9 mouse cellular contexts compared by ENCODE assay signal in the genomic region with DNA sequence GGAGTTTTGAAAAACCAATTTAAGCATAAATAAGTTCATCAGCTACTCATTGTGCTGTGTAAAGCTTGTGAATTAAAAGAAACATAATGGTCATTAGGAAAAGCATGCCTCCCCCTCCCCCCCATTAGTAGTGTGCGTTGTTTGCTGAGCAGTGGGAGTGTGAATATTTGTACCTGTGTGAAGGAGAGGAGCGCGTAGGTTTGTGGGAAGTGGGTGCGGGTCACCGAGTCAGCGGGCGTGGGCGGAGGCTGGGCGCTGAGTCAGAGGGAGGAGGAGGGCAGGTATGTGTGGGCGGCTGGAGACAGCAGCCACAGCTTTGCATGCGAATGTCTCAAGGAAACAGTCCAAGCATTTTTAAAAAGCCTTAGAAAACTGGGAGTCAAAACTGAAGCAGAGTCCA. TPM values are rescaled to one million over a fixed set of nuclear protein-coding genes. Genes with fewer than 3 reads are reported as not detected.
DNase-seq lines count a peak whose midpoint lies in the region; ATAC-seq and TF ChIP-seq lines count a peak whose summit lies in the region.
"Had no signal": no experiment of that assay in that cellular context is flagged by ENCODE, and none has a peak within 500 bp of the region (broad histone marks: within the 10 kb centered on the region; RNA-seq: fewer than 3 reads in every experiment).

No protein-coding gene starts in this region.

- 34% methylated on average over 11 of the region's 11 CpGs for WGBS in heart, embryonic 14.5 days
- WGBS in kidney, postnatal 0 days = 17% methylated on average over 11 of the region's 11 CpGs

- no peak for TF ChIP-seq CTCF in kidney, postnatal 0 days (IDR thresholded peaks at IDR 0.05; ENCODE audit: low read depth)

- peak overlapping the region; percentile 54 for H3K4me2 ChIP-seq in heart, embryonic 14.5 days (ENCODE audit: low read length)
- peak overlapping the region; percentile 45 for H3K4me2 ChIP-seq in kidney, postnatal 0 days (ENCODE audit: low read length)
- H3K4me2 ChIP-seq: embryonic facial prominence, embryonic 12.5 days had no signal

- peak overlapping the region; percentile 19 to 25; a peak in 2 of 4 replicates for H3K4me3 ChIP-seq in heart, embryonic 14.5 days (ENCODE audit: control insufficient read depth in 1 of 2, insufficient read depth in 1 of 2, low read depth in 1 of 2, low read length in 2 of 2)
- H3K4me3 ChIP-seq in kidney, postnatal 0 days (replicated peaks; ENCODE audit: low read depth, low read length) = no peak overlapping the region
- H3K4me3 ChIP-seq: embryonic facial prominence, embryonic 12.5 days had no signal

- H3K36me3 ChIP-seq in heart, embryonic 14.5 days (ENCODE audit: control insufficient read depth, insufficient read depth, low read length) = no peaks in the 10 kb centered on the region
- no peaks in the 10 kb centered on the region for H3K36me3 ChIP-seq in kidney, postnatal 0 days (ENCODE audit: insufficient read depth, low read length)
- H3K36me3 ChIP-seq: embryonic facial prominence, embryonic 12.5 days had no signal

- peak; percentile 77 for DNase-seq in right cerebral cortex, adult 18-20 months
- no peak for DNase-seq in right cerebral cortex, postnatal 4 days
- DNase-seq in cerebellum, adult 9-11 months = peak; percentile 64
- peak; percentile 44 for DNase-seq in kidney, postnatal 0 days (ENCODE audit: low spot score)
- DNase-seq in lung, adult 18-20 months = peak; percentile 83 to 86
- DNase-seq in right cerebral cortex, postnatal 25 days = peak; percentile 55
- peak; percentile 12 for DNase-seq in yolk sac, embryonic 10.5 days (ENCODE audit: low spot score)

- ATAC-seq in heart, embryonic 14.5 days (ENCODE audit: insufficient number of reproducible peaks, insufficient read depth, low FRiP score, low read depth) = no peak
- ATAC-seq in kidney, postnatal 0 days (replicated peaks; ENCODE audit: low FRiP score, low read depth) = peak; percentile 84

- no peak overlapping the region for H3K27ac ChIP-seq in heart, embryonic 14.5 days (replicated peaks in 1 of 2; ENCODE audit: control insufficient read depth in 1 of 2, insufficient read depth in 1 of 2, low read depth in 2 of 2, low read length in 2 of 2)
- no peak overlapping the region for H3K27ac ChIP-seq in kidney, postnatal 0 days
- H3K27ac ChIP-seq: embryonic facial prominence, embryonic 12.5 days had no signal

- no peak overlapping the region for H3K9ac ChIP-seq in heart, embryonic 14.5 days (ENCODE audit: low read length)
- H3K9ac ChIP-seq in kidney, postnatal 0 days (ENCODE audit: low read depth, low read length) = no peak overlapping the region
- H3K9ac ChIP-seq: embryonic facial prominence, embryonic 12.5 days had no signal

- H3K4me1 ChIP-seq in heart, embryonic 14.5 days (ENCODE audit: control insufficient read depth in 2 of 2, insufficient read depth in 2 of 2, low read length in 2 of 2) = no peaks in the 10 kb centered on the region; a peak in 1 of 4 replicates
- H3K4me1 ChIP-seq in kidney, postnatal 0 days (replicated peaks; ENCODE audit: insufficient read depth, low read length) = no peaks in the 10 kb centered on the region
- H3K4me1 ChIP-seq: embryonic facial prominence, embryonic 12.5 days had no signal

- no peaks in the 10 kb centered on the region for H3K27me3 ChIP-seq in heart, embryonic 14.5 days (ENCODE audit: control insufficient read depth, insufficient read depth, low read length)
- H3K27me3 ChIP-seq in kidney, postnatal 0 days (ENCODE audit: insufficient read depth, low read length) = no peaks in the 10 kb centered on the region
- H3K27me3 ChIP-seq: embryonic facial prominence, embryonic 12.5 days had no signal

- no peaks in the 10 kb centered on the region for H3K9me3 ChIP-seq in heart, embryonic 14.5 days (ENCODE audit: control insufficient read depth, low read length)
- no peaks in the 10 kb centered on the region for H3K9me3 ChIP-seq in kidney, postnatal 0 days (replicated peaks; ENCODE audit: low read length)
- H3K9me3 ChIP-seq: embryonic facial prominence, embryonic 12.5 days had no signal

RNA-seq across cellular contexts. Expression of gene Nemp2, which starts 32.7 kb away (rescaled TPM):
- 5.6 and 6.3 TPM in 2 replicates for polyA plus RNA-seq in heart, embryonic 14.5 days (2014; fragmentation: Nextera tagmentation; extraction: Ambion mirVana)
- 5.8 and 6.2 TPM in 2 replicates for polyA plus RNA-seq in kidney, postnatal 0 days (2015; fragmentation: Nextera tagmentation; extraction: Ambion mirVana)
